Mouse (Mus musculus) neutrophil, adult 59 days (primary cell): ENCODE data around the gene Rusc2. TPM values are rescaled to one million over a fixed set of nuclear protein-coding genes. Genes with fewer than 3 reads are reported as not detected.

Experiments used
- total RNA-seq, 2 experiments: library from RNA; stranded (reverse); gene quantifications; 1 replicate in 1 of 2; 2 replicates in 1 of 2; pipeline ENCODE4 v1.2.4; 2023

The Rusc2 gene
- total RNA-seq, result 1 to 10 TPM; 2.9 to 3.4 TPM

DNA sequence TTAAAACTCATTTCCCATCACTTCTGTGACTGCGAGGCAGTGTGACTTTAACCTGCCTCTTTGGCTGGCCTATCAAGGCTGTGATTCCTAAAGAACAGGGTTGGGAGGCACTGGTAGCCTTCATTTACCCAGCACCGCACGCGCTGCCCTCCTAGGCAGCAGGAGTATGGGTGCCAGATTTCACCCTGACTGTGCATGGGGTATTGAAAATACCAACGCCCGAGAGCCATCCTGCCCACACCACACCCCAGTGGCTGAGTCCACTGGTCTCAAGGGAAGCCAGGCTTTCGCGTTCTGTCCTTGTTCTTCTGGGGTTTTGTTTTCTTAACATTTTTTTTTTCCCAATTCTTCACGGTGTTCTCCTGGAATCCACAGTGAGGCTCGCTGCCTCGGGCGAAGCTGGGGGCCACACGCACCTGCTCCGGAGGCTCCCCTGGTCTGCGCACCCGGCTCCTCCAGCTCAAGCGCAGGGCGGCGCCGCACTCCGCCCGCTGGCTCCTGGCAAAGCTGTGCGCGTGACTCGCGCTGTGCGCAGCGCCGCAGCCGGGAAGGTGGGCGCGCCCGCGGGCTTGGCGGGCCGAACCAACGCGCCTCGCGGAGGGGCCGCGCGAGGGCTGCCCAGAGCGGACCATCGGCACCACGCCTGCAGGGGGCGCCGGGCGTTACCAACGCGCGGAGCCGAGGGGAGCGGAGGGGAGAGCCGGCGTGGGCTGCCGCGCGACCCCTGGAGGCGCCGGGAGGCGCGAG is at the start of gene Rusc2:
Gene Rusc2 (plus strand): TSS at position 572 of the 747 bp plus-strand sequence.

DNA sequence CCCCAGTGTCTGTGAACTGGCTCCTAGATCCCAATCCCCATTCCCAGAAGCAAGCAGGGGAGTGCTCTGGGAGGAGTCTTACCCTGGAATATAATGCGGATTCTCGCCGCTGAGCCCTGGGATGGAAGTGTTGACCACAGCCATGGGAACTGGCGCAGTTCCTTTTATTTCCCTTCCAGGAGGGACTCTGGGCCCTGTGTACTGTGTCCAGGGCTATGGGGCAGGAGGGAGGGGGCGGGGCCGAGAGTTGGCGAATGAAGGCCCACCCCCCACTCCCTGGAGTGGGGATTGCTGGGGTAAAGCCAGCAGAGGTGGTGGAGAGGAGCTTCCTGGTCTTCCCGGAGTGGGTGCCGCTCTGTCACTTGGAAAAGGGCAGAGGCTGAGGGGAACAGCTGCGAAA is 47.2 kb downstream of the Rusc2 start, which contains the start of gene Fam166b:
Gene Fam166b (minus strand): TSS at position 189 of the 400 bp plus-strand sequence.

DNA sequence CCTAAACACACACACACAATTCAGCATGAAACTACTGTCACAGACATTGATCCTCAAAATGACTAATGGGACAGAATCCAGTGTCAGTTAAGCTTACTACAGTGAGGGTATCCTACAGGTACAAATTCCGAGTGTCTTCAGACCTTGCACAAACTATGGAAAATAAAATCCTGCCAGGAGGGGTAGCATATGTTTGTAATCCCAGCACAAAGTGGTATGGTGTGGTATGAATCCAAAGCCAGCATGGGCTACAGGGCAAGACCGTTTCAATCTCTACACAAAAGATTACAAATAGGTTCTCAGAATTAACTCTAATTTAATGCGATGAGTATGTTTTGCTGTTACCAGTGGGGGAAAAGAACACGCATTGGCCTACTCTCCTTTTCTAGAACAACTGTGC is 59.9 kb downstream of the Rusc2 start, which contains the start of gene Tesk1:
Gene Tesk1 (plus strand): TSS at position 301 of the 400 bp plus-strand sequence.

GRCm38 (mm10) chr4:43454041-43454836 is 72.5 kb downstream of the Rusc2 start, which contains the start of gene Cd72:
TSS of gene Cd72 (minus strand) at chr4:43454628.

Other genes with a start within 250 kb of the Rusc2 start
- under 1 TPM in 1 of 2 experiments, not detected in 1; 0.38 TPM for gene Atp8b5, start 114.8 kb upstream of the Rusc2 start, total RNA-seq
- not detected for gene Fam166b, start 47.2 kb downstream of the Rusc2 start, total RNA-seq
- gene Tesk1, start 60.0 kb downstream of the Rusc2 start, total RNA-seq, result 1 to 10 TPM; 5.8 to 8.1 TPM
- gene Cd72, start 72.6 kb downstream of the Rusc2 start, total RNA-seq, result 10 to 100 TPM in 1 of 2 experiments, 1 to 10 TPM in 1; 2.2 to 24.5 TPM
- gene Sit1, start 101.8 kb downstream of the Rusc2 start, total RNA-seq, result under 1 TPM in 1 of 2 experiments, not detected in 1; 0.31 TPM
- 1 to 10 TPM; 5.1 to 5.2 TPM for gene Ccdc107, start 110.9 kb downstream of the Rusc2 start, total RNA-seq
- gene Arhgef39, start 117.7 kb downstream of the Rusc2 start, total RNA-seq, result 10 to 100 TPM; 31.2 to 32.1 TPM
- 1 to 10 TPM; 1.1 to 2.6 TPM for gene Car9, start 125.0 kb downstream of the Rusc2 start, total RNA-seq
- gene Tpm2, start 141.8 kb downstream of the Rusc2 start, total RNA-seq, result under 1 TPM; 0.60 to 0.68 TPM
- gene Creb3, start 180.4 kb downstream of the Rusc2 start, total RNA-seq, result 10 to 100 TPM; 67.4 to 72.8 TPM
- gene Tln1, start 180.7 kb downstream of the Rusc2 start, total RNA-seq, result 100 to 1,000 TPM; 547 to 593 TPM
- 10 to 100 TPM; 47.1 to 49.4 TPM for gene Rgp1, start 196.7 kb downstream of the Rusc2 start, total RNA-seq
- 10 to 100 TPM; 28.4 to 32.8 TPM for gene Gba2, start 196.9 kb downstream of the Rusc2 start, total RNA-seq
- gene Msmp, start 202.5 kb downstream of the Rusc2 start, total RNA-seq, result not detected
- gene Npr2, start 250.0 kb downstream of the Rusc2 start, total RNA-seq, result under 1 TPM; 0.33 to 0.80 TPM